Mouse (Mus musculus) cerebellum, adult 2 months (tissue): ENCODE results near the gene Rnd2.

ENCODE experiments used
- CTCF ChIP-seq: fragments of 200-500 bp; IDR thresholded peaks from 2 replicates; pipeline ENCODE4 v1.5.1; 2011; ENCODE audit warnings: low read depth, mild to moderate bottlenecking, control low read depth, low read length, moderate library complexity, borderline replicate concordance; ENCODE audit not compliant: insufficient read depth
- POLR2A ChIP-seq: fragments of 200-500 bp; IDR thresholded peaks from 2 replicates; pipeline ENCODE4 v1.6.1; 2011; ENCODE audit warnings: low read length, control low read depth, borderline replicate concordance; ENCODE audit not compliant: insufficient read depth

GRCm38 (mm10) chr11:101468731-101469130, 3.9 kb downstream of the Rnd2 start:
- TF ChIP-seq CTCF (no peak), POLR2A (no peak)
